Mouse (Mus musculus): ENCODE data around the gene Usp22.
"Not testable (repeated sequence)": the region's sequence is repeated elsewhere in the genome, so short reads cannot be mapped to it uniquely, and the experiment has no call there.

Gene Usp22

GRCm38 (mm10) chr11:61183820-61184219, 9.0 kb upstream of the Usp22 start:
- DNase-seq = no peak

- DNase-seq = no peak
Measured at GRCm38 (mm10) chr11:61181624-61182023, 6.8 kb upstream of the Usp22 start.

GRCm38 (mm10) chr11:61180361-61180760, 5.5 kb upstream of the Usp22 start:
- no peak for DNase-seq

- DNase-seq = no peak
Measured at GRCm38 (mm10) chr11:61176321-61176720, 1.5 kb upstream of the Usp22 start.

DNA sequence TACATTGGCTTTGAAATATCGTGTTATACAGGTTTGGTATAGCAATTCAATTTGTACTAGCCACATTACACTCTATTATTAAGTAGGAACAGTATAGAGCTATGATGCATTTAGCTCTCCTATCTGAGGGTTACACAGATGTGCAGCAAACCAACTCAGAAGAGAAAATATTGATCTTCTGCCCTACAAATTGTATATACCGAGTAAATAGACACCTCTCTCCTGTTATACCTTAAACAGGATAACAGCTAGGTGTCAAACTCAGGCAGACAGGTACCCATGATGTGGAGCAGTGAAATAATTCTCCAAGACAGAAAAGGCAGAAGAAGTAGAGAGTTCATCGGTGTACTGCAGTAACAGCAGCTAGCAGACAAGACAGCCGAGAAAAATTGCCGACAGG, 923 bp upstream of the Usp22 start:
- no peak for DNase-seq

DNA sequence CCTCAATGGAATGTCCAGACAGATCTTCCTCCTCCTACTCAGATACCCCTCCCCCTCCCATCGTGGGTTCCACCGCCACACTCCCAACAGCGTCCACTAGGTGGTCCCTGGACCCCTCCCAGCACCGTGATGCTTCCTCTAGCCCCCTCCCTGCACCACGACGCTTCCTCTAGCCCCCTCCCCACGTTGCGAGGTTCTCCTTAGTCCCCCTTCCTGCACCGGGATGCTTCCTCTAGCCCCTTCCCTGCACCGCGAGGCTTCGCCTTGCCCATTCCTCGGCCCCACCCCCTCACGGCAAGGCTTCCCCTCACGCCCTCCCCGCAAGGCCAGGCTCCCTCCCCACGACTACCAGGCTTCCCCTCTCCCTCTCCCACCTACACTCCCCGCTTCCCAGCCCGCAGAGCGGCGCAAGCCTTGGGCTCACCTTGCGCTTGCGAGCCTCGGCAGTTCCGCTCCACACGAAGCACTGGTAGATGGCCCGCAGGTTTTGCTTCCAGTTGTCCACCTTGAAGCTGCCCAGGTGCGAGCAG, 499 bp downstream of the Usp22 start:
- DNase-seq = peak; percentile 71 to 88

GRCm38 (mm10) chr11:61173477-61173876, 1.4 kb downstream of the Usp22 start:
- not testable (repeated sequence) for DNase-seq

GRCm38 (mm10) chr11:61170184-61170583, 4.7 kb downstream of the Usp22 start:
- no peak for DNase-seq

GRCm38 (mm10) chr11:61164881-61165280, 10.0 kb downstream of the Usp22 start:
- no peak for DNase-seq

- no peak for DNase-seq
Measured at GRCm38 (mm10) chr11:61164366-61164765, 10.5 kb downstream of the Usp22 start.

DNA sequence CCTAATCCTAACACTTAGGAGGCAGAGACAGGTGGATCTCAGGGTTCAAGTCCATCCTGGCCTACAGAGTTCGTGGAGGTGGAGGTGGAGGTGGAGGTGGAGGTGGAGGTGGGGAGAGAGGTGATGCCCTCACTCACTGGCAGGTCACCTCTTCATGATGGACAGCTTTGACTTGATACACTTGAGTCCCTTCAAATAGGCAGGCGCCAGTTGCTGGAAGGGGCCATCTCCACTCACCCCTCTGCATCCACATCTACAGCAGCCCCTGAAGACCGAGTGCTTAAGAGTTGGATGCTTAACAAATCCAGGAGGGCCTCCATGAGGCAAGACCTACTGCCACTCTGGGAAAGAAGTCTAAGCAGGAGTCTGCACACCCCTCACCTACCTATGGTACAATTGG, 11.5 kb downstream of the Usp22 start:
- DNase-seq = no peak

DNA sequence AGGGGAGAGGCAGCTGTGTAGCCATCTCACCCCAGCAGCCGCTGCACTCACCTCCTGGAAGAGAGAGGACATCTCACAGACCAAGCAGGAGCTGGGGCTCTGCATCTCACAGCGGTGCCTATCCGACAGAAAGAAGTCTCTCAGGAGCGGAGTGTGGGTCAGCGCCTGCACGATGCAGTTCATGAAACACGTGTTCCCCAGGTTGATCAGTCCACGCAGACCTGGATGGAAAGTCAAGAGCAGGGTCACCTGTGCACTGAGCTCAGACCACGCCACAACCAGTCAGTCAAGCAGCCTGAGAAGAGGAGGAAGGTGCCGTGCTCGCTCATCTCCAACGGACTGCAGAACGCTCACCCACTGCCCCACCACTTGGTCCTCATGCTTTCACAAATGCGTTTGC, 12.1 kb downstream of the Usp22 start:
- no peak for DNase-seq

- DNase-seq = no peak
Measured at GRCm38 (mm10) chr11:61161121-61161520, 13.7 kb downstream of the Usp22 start.

GRCm38 (mm10) chr11:61159796-61160732, 14.8 kb downstream of the Usp22 start:
- peak; percentile 65 to 77 for DNase-seq

- no peak for DNase-seq
Measured at GRCm38 (mm10) chr11:61158141-61158540, 16.7 kb downstream of the Usp22 start.

GRCm38 (mm10) chr11:61155727-61156126, 19.1 kb downstream of the Usp22 start:
- DNase-seq = peak; percentile 55 to 72

DNA sequence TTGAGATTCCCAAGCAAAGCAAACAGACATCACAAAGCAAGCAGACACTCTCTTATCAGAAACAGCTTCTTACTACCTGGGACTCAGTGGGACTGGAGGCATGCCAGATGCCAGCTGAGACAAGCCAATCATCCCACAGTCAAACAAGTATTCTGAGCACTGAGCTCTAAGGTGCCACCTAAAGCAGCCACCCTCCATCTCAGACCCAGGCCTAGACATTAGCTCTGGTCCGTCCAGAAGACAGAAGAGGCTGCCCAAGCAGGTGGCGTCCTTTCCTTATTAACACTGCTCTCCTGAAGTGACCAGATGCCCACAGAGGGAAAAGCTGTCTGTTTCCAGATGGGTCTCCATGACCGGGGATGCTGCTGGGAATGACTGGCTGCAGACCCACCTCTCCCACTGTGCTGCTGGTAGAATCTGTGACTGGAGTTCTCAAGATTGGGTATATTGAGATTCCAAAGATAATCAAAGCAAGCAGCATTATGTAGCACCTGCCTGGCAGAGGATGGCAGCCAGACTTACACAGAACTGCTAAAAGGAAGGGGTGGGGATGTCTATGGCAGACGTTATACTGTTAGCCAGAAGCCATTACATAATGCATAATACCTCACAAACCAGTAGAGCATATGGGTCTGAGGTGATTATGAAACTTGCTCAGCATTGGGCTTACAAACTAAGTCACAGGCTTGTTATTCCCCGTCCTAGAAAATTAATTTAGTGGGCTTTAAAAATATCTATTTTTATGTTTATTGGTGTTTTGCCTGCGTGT, 24.4 kb downstream of the Usp22 start:
- DNase-seq = peak in 1 of 2 experiments; percentile 44

- DNase-seq = peak; percentile 48 to 73
Measured at GRCm38 (mm10) chr11:61147300-61147683, 27.6 kb downstream of the Usp22 start.

GRCm38 (mm10) chr11:61146645-61147299, 28.1 kb downstream of the Usp22 start:
- peak; percentile 45 to 58 for DNase-seq

- no peak for DNase-seq
Measured at GRCm38 (mm10) chr11:61145551-61145950, 29.3 kb downstream of the Usp22 start.

DNA sequence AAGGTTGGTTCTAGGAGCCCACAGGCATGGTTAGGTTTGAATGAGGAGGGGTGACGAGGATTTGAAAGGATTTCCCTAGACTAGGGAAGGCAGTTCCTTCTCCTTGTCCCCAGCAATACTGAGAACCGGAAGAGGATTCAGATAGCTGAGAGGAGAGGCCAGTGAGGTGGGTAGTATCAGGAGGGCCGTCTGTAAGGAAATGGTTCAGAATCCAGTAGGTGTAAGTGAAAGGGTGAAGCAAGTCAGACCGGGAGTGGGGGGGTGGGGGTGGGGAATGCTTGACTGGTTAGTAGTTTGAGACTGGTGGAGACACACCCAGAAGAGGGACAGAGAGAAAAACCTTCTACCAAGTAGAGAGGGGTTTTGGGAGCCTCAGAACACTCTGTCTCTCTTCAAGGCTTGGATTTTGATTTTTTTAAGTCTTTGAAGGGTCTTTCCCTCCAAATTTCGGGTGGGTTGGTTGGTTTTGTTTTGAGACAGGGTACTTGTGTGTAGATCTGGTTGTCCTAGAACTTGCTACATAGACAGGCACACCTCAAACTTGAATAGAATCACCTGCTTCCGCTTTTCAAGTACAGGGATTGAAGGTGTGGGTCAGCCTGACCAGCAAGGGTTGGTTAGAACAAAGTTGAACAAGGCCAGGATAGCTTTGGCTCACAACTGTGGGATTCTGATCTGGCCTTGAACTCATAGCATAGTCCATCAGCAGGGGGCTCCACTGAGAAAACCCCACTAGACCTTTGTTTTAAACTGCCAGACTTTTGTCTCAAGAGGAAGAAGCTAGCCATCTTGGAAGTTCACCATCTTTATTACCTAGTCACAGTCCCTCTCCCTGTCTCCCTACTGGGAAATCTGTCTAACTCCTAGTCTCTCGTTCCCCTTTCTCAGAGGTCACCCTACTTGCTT, 31.0 kb downstream of the Usp22 start:
- no peak for DNase-seq

All from cerebellum, postnatal 14 days (tissue).